Mouse (Mus musculus) activated CD4-positive, CD25-positive, alpha-beta regulatory T cell (primary cell): ENCODE data around the gene Vmn1r157. TPM values are rescaled to one million over a fixed set of nuclear protein-coding genes. Genes with fewer than 3 reads are reported as not detected.

Source experiments
- polyA plus RNA-seq, 2 experiments: library from polyadenylated mRNA; unstranded; fragments of 100-300 nt; shearing (Covaris generic); gene quantifications; one replicate each; pipeline ENCODE4 v1.2.1; 2017

Vmn1r157 gene
- polyA plus RNA-seq, result 1 to 10 TPM in 1 of 2 experiments, not detected in 1; 1.1 TPM

GRCm38 (mm10) chr7:22761397-22761796, at the start of gene Vmn1r157:
Gene Vmn1r157 (plus strand): TSS chr7:22761697.

GRCm38 (mm10) chr7:22719610-22720009, 41.9 kb upstream of the Vmn1r157 start, which contains the start of gene Gm4567:
Gene Gm4567 (minus strand): TSS chr7:22719710.

DNA sequence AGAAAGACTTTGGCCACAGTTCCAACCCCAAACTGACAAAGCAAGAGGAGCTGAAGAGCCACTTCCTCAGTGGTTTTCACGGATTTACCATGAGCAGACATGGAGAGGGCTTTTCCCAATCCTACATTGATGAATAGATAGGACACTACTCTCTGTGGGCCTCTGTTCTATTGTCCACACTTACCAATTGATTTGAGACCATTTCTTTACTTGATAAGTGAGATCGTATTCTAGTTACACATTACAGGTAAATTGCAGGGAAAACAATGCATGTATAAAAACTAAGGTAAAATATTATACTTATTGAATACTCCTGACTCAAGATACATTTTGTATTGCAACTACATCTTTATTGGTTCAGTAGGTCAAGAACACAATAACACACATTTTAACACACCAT, 29.2 kb downstream of the Vmn1r157 start, which contains the start of gene Vmn1r158:
Gene Vmn1r158 (minus strand): TSS at position 101 of the 400 bp plus-strand sequence.

Other genes with a start within 250 kb of the Vmn1r157 start
- under 1 TPM in 1 of 2 experiments, not detected in 1; 0.41 TPM for gene Vmn1r152, start 238.7 kb upstream of the Vmn1r157 start, polyA plus RNA-seq
- gene Gm8677, start 226.8 kb upstream of the Vmn1r157 start, polyA plus RNA-seq, result not detected
- not detected for gene Gm4201, start 196.4 kb upstream of the Vmn1r157 start, polyA plus RNA-seq
- under 1 TPM in 1 of 2 experiments, not detected in 1; 0.36 TPM for gene Gm4565, start 173.6 kb upstream of the Vmn1r157 start, polyA plus RNA-seq
- gene Vmn1r155, start 103.7 kb upstream of the Vmn1r157 start, polyA plus RNA-seq, result under 1 TPM; 0.27 to 0.29 TPM
- gene Gm8693, start 69.4 kb upstream of the Vmn1r157 start, polyA plus RNA-seq, result not detected
- under 1 TPM in 1 of 2 experiments, not detected in 1; 0.27 TPM for gene Gm4567, start 42.0 kb upstream of the Vmn1r157 start, polyA plus RNA-seq
- under 1 TPM in 1 of 2 experiments, not detected in 1; 0.31 TPM for gene Vmn1r158, start 29.1 kb downstream of the Vmn1r157 start, polyA plus RNA-seq
- not detected for gene Vmn1r159, start 81.9 kb downstream of the Vmn1r157 start, polyA plus RNA-seq
- gene Vmn1r160, start 109.5 kb downstream of the Vmn1r157 start, polyA plus RNA-seq, result not detected
- gene Gm4214, start 223.0 kb downstream of the Vmn1r157 start, polyA plus RNA-seq, result not detected